Mouse (Mus musculus) midbrain, embryonic 12.5 days (tissue): ENCODE results near the gene Bach2. TPM values are rescaled to one million over a fixed set of nuclear protein-coding genes. Genes with fewer than 3 reads are reported as not detected.

Experiments used
- ATAC-seq: fragments of 200-750 bp; cut with Nextera tagmentation; 2 replicates; pipeline ENCODE4 v1.8.0; 2017; ENCODE audit warnings: low read depth, moderate TSS enrichment, moderate library complexity; ENCODE audit not compliant: low FRiP score
- H3K27ac ChIP-seq: fragments of 300-500 bp; sonication (generic); replicated peaks from 2 replicates; pipeline ENCODE4 v1.5.1; 2016; ENCODE audit warnings: mild to moderate bottlenecking
- H3K27me3 ChIP-seq: fragments of 300-500 bp; sonication (generic); 2 replicates; pipeline ENCODE4 v1.6.1; 2016; ENCODE audit warnings: mild to moderate bottlenecking
- H3K36me3 ChIP-seq: fragments of 300-500 bp; sonication (generic); 2 replicates; pipeline ENCODE4 v1.6.1; 2016
- H3K4me1 ChIP-seq: fragments of 300-500 bp; sonication (generic); 2 replicates; pipeline ENCODE4 v1.6.1; 2016
- H3K4me2 ChIP-seq: fragments of 300-500 bp; sonication (generic); replicated peaks from 2 replicates; pipeline ENCODE4 v1.6.1; 2016; ENCODE audit warnings: mild to moderate bottlenecking, moderate library complexity
- H3K4me3 ChIP-seq: fragments of 300-500 bp; sonication (generic); 2 replicates; pipeline ENCODE4 v1.5.1; 2016; ENCODE audit warnings: mild to moderate bottlenecking
- H3K9ac ChIP-seq: fragments of 300-500 bp; sonication (generic); replicated peaks from 2 replicates; pipeline ENCODE4 v1.6.1; 2016; ENCODE audit warnings: mild to moderate bottlenecking, moderate library complexity
- H3K9me3 ChIP-seq: fragments of 300-500 bp; sonication (generic); 2 replicates; pipeline ENCODE4 v1.6.1; 2016; ENCODE audit warnings: mild to moderate bottlenecking
- WGBS: fragments of 180-500 bp; shearing (Covaris S2); methylation state at CpG from one replicate; pipeline ENCODE4 v1.1.7; 2016; 5-methylcytosine and 5-hydroxymethylcytosine counted together
- polyA plus RNA-seq: library from polyadenylated mRNA; unstranded; fragments of >200 nt; fragmentation: Nextera tagmentation; extraction: Ambion mirVana; gene quantifications from 2 replicates; pipeline ENCODE4 v1.2.1, GENCODE M21; 2016

Gene Bach2
- polyA plus RNA-seq, 1 experiment from 2014 or later: 17.8 TPM

DNA sequence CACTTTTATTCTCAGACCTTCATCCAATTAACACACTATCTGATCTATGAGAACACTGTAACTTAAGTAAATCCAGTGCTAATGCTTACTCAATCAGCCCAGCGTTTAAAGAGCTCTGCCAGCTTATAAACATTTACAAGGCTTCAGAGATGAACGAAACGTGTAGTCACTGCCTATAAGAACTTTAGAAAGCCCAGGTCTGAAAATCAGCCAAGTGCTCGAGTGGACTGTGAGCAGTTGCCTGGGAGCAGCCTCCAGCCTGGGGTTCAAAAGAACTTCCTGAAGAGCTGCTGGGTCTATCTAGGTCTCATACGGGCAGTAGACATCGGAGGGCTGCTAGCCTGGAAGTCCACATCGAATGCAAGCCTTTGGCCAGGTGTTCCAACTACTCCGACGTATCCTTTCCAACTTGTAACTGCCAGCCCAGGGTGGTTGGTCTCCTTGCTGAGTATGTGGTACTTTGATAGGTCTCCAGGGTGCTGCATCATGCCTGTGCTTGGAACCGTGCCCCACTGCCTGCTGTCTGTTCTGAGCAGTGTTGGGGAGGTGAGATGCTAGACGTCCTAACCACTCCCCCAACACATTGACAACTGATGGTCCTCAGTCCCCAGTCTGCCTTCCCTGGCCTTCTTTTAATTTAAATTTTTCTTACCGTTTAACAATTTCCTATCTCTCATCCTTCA lies 117.5 kb downstream of the Bach2 start:
- H3K9ac ChIP-seq: no peak overlapping the region
- no peaks in the 10 kb centered on the region for H3K9me3 ChIP-seq
- WGBS: 86% methylated on average over 12 of the region's 12 CpGs
- peaks cover 62% of the 10 kb centered on the region for H3K4me1 ChIP-seq
- H3K4me3 ChIP-seq: no peak overlapping the region
- H3K27me3 ChIP-seq: no peaks in the 10 kb centered on the region
- no peak overlapping the region for H3K4me2 ChIP-seq
- ATAC-seq: no peak
- no peak overlapping the region for H3K27ac ChIP-seq
- no peaks in the 10 kb centered on the region for H3K36me3 ChIP-seq

- Histone ChIP-seq H3K4me3 (no peak overlapping the region), H3K27me3 (no peaks in the 10 kb centered on the region), H3K4me2 (peak overlapping the region; percentile 31), H3K27ac (peak overlapping the region; percentile 78), H3K36me3 (no peaks in the 10 kb centered on the region), H3K9ac (no peak overlapping the region), H3K4me1 (peaks cover 44% of the 10 kb centered on the region), H3K9me3 (no peaks in the 10 kb centered on the region)
- WGBS: 49% methylated on average over 12 of the region's 12 CpGs
- ATAC-seq: peak; percentile 57
These were observed 119.5 kb downstream of the Bach2 start for GRCm38 (mm10) chr4:32357996-32358600.

- Histone ChIP-seq H3K9ac (no peak overlapping the region; the same call in 1 of the 2 replicates), H3K36me3 (no peaks in the 10 kb centered on the region), H3K27me3 (no peaks in the 10 kb centered on the region), H3K9me3 (no peaks in the 10 kb centered on the region), H3K4me2 (peak overlapping the region; percentile 31), H3K27ac (peak overlapping the region; percentile 78), H3K4me1 (peaks cover 46% of the 10 kb centered on the region), H3K4me3 (no peak overlapping the region)
- WGBS: 36% methylated on average over 12 of the region's 12 CpGs
- ATAC-seq: peak; percentile 84
These were observed 120.2 kb downstream of the Bach2 start for GRCm38 (mm10) chr4:32358602-32359464.

- Histone ChIP-seq H3K4me1 (peaks cover 46% of the 10 kb centered on the region), H3K36me3 (no peaks in the 10 kb centered on the region), H3K27me3 (no peaks in the 10 kb centered on the region), H3K9ac (no peak overlapping the region), H3K9me3 (no peaks in the 10 kb centered on the region), H3K4me2 (no peak overlapping the region), H3K4me3 (no peak overlapping the region), H3K27ac (peak overlapping the region; percentile 78)
- ATAC-seq: peak; percentile 48
- 13% methylated on average over 3 of the region's 3 CpGs for WGBS
These were observed 121.0 kb downstream of the Bach2 start for GRCm38 (mm10) chr4:32359634-32360033.

- no peak for ATAC-seq
- H3K27ac ChIP-seq: no peak overlapping the region
- H3K4me1 ChIP-seq: peaks cover 52% of the 10 kb centered on the region
- H3K9me3 ChIP-seq: no peaks in the 10 kb centered on the region
- H3K4me2 ChIP-seq: no peak overlapping the region
- no peaks in the 10 kb centered on the region for H3K27me3 ChIP-seq
- H3K9ac ChIP-seq: no peak overlapping the region
- 91% methylated on average over 5 of the region's 5 CpGs for WGBS
- no peaks in the 10 kb centered on the region for H3K36me3 ChIP-seq
- H3K4me3 ChIP-seq: no peak overlapping the region
These were observed 121.9 kb downstream of the Bach2 start for GRCm38 (mm10) chr4:32360496-32360895.

DNA sequence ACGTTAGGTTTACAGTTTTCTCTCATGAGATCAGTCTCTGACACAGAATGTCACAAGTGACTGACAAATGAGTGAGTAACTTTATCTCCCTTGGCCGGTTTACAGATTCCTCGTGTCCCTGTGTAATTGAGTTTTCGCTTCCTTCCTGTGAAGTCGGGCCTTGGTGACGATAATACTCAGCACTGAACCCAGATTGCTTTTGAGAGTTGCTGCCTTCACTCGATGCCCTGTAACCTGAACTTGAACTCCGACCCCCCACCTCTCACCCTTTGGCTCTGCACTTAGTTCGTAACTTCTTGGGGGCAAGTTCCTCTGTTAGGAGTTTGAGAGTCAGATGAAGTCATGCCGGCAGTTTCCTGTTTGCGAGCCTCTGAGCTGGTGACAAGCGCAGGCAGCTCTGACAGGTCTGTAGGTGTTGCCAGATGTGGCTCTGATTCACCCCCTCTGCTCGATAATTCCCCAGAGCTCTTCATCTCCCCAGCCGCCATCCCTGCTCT lies 124.9 kb downstream of the Bach2 start:
- Histone ChIP-seq H3K36me3 (no peaks in the 10 kb centered on the region), H3K4me1 (peaks cover 50% of the 10 kb centered on the region), H3K27ac (no peak overlapping the region), H3K4me2 (no peak overlapping the region), H3K9ac (no peak overlapping the region), H3K9me3 (no peaks in the 10 kb centered on the region), H3K4me3 (no peak overlapping the region), H3K27me3 (no peaks in the 10 kb centered on the region)
- 75% methylated on average over 14 of the region's 14 CpGs for WGBS
- no peak for ATAC-seq

DNA sequence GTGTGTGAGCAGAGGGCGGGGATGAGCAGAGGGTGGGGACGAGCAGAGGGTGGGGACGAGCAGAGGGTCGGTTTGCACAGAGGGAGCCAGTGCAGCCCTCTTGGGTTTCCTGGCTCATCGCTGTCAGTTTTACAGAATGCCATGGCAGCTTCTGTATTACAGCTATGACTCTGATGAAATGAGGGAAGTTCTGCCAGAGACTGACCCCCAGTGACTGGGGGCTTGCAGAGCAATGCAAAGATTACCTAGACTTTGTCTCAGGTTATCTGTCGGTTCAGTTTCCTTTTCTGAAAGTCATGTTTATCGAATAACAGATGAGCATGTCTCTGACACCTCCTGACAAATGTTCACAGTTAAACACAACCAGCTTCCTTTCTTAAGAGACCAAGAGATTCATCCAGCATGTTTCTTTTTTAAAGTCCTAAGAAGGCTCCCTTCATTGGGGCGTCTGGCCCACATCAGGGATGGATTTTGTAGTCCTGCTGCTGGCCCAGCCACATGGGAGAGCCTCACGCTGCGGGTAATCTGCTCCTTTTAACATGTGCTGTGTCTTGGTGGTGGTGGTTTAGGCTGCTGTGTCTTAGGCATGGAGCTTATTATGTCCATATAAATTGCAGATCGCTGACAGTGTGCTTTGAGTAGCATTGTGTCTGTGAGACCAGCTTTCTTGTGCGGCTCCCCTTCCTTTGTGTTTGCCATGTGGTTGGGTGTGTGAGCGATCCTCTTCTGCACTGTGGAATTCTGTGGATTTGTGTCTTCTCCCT lies 126.7 kb downstream of the Bach2 start:
- H3K9me3 ChIP-seq: no peaks in the 10 kb centered on the region
- WGBS: 50% methylated on average over 13 of the region's 13 CpGs
- H3K27me3 ChIP-seq: no peaks in the 10 kb centered on the region
- no peak overlapping the region; the same call in 1 of the 2 replicates for H3K9ac ChIP-seq
- ATAC-seq: no peak
- peaks cover 49% of the 10 kb centered on the region for H3K4me1 ChIP-seq
- H3K4me2 ChIP-seq: no peak overlapping the region
- no peak overlapping the region for H3K4me3 ChIP-seq
- H3K36me3 ChIP-seq: no peaks in the 10 kb centered on the region
- H3K27ac ChIP-seq: peak overlapping the region; percentile 47

- Histone ChIP-seq H3K36me3 (no peaks in the 10 kb centered on the region), H3K4me1 (peaks cover 50% of the 10 kb centered on the region), H3K4me2 (no peak overlapping the region), H3K4me3 (no peak overlapping the region), H3K27me3 (no peaks in the 10 kb centered on the region), H3K9me3 (no peaks in the 10 kb centered on the region), H3K9ac (no peak overlapping the region), H3K27ac (no peak overlapping the region)
- no peak for ATAC-seq
- WGBS: 78% methylated on average over 2 of the region's 2 CpGs
These were observed 127.6 kb downstream of the Bach2 start for GRCm38 (mm10) chr4:32366176-32366575.

GRCm38 (mm10) chr4:32368345-32368744 lies 129.7 kb downstream of the Bach2 start:
- peaks cover 69% of the 10 kb centered on the region for H3K4me1 ChIP-seq
- H3K9ac ChIP-seq: no peak overlapping the region
- H3K36me3 ChIP-seq: no peaks in the 10 kb centered on the region
- H3K27me3 ChIP-seq: no peaks in the 10 kb centered on the region
- no peak overlapping the region for H3K4me2 ChIP-seq
- peak overlapping the region; percentile 35 for H3K27ac ChIP-seq
- H3K4me3 ChIP-seq: no peak overlapping the region
- 36% methylated on average over 8 of the region's 8 CpGs for WGBS
- peak; percentile 60 for ATAC-seq
- H3K9me3 ChIP-seq: no peaks in the 10 kb centered on the region

DNA sequence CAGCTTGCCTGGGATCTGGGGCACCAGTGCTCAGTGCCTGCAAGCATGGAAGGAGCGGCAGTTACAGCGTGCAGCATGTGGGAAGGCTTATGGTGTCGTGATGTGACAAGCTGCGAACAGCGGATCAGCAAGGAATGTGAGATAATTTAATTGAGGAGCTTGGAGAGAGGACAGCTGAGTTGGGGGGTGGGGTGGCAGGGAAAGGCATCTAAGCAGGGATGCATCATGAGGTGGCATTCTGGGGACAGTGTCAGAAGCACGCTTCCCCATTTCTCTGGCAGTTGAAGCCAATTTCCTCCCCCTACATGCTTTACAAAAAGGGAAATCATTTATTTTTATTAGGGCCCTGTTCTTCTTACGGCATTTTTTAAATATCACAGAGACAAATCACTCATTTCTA lies 134.5 kb downstream of the Bach2 start:
- peak overlapping the region; percentile 43 for H3K27ac ChIP-seq
- peaks cover 54% of the 10 kb centered on the region for H3K4me1 ChIP-seq
- no peaks in the 10 kb centered on the region for H3K27me3 ChIP-seq
- H3K36me3 ChIP-seq: no peaks in the 10 kb centered on the region
- H3K9me3 ChIP-seq: no peaks in the 10 kb centered on the region
- ATAC-seq: no peak
- H3K4me3 ChIP-seq: no peak overlapping the region
- no peak overlapping the region for H3K4me2 ChIP-seq
- WGBS: 44% methylated on average over 7 of the region's 7 CpGs
- H3K9ac ChIP-seq: 0 out of 2 replicates have a peak overlapping the region, but pooled peaks have one; percentile 29

GRCm38 (mm10) chr4:32373527-32373926 lies 134.9 kb downstream of the Bach2 start:
- Histone ChIP-seq H3K9me3 (no peaks in the 10 kb centered on the region), H3K36me3 (no peaks in the 10 kb centered on the region), H3K4me2 (no peak overlapping the region), H3K4me1 (peaks cover 49% of the 10 kb centered on the region), H3K4me3 (no peak overlapping the region), H3K27ac (no peak overlapping the region), H3K27me3 (no peaks in the 10 kb centered on the region), H3K9ac (no peak overlapping the region)
- 67% methylated on average over 3 of the region's 3 CpGs for WGBS
- ATAC-seq: no peak
